Mouse (Mus musculus): Measurements from ENCODE around the gene Gm16181. TPM values are rescaled to one million over a fixed set of nuclear protein-coding genes. Genes with fewer than 3 reads are reported as not detected.
A peak's percentile ranks its signal among the peaks of the same experiment; 100 is the strongest.

Gene Gm16181
- polyA plus RNA-seq, 1 experiment from 2014 or later = 0.41 TPM

DNA sequence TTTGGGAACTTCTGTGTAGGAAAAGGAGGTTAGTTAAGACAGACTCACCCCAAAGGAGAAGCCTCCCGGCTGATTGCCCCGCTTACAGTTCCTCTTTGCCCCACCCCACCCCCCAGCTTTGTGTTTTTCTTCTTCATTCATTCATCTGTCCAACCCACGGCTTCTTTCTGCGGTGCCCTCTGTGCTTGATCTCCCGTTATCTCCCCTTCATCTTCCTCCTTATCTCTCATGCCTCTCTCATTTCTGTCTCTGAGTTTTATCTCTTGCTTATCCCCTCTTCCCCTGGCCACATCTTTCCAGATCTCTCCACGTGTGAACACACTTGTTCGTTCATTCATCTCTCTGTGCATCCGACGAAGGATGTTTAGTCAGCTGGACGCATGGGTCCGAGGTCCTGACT, 19.5 kb upstream of the Gm16181 start:
- peak overlapping the region; percentile 42 for H3K4me2 ChIP-seq (ENCODE audit: low read depth, low read length)
- H3K36me3 ChIP-seq (ENCODE audit: control insufficient read depth, insufficient read depth) = no peaks in the 10 kb centered on the region
- peaks cover 44% of the 10 kb centered on the region for H3K27me3 ChIP-seq (ENCODE audit: control insufficient read depth, insufficient read depth, low read length)
- no peak overlapping the region for H3K9ac ChIP-seq (ENCODE audit: low read length)
- 45% methylated on average over 11 of the region's 11 CpGs for WGBS
- no peaks in the 10 kb centered on the region for H3K9me3 ChIP-seq (replicated peaks; ENCODE audit: control insufficient read depth, low read length)
- 0 out of 2 replicates have a peak overlapping the region, but pooled peaks have one; percentile 13 for H3K27ac ChIP-seq (ENCODE audit: low read length)
- H3K4me1 ChIP-seq (ENCODE audit: control insufficient read depth, insufficient read depth, low read length) = peaks cover 6% of the 10 kb centered on the region; the same call in 1 of the 2 replicates
- H3K4me3 ChIP-seq (ENCODE audit: low read length) = peak overlapping the region; percentile 23
- ATAC-seq (replicated peaks; ENCODE audit: extremely low read depth, insufficient read depth, low FRiP score) = no peak

DNA sequence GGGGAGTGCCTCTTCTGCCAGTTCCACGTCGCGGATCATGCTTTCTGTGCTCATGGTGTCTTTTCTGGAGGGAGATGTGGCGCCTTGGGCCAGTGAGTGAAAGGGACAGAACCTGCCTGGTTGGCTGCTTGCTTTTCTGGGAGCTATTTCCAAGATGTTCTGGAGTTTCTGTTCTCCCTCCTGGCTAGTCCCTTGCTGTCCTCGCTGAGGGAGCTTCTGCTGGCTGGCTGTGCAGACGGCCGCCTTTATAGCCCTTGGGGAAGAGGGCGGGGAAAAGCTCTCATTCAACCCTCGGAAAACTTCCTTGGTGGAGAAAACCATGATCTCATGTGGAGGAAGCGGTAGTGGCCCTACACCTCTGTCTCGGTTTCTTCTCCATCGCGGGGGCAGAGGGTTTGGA, 18.8 kb upstream of the Gm16181 start, which contains the start of gene Tnf:
Tnf (minus strand) TSS at position 221 of the 400 bp plus-strand sequence.
- ATAC-seq (replicated peaks; ENCODE audit: extremely low read depth, insufficient read depth, low FRiP score) = no peak
- Histone ChIP-seq H3K9me3 (replicated peaks; ENCODE audit: control insufficient read depth, low read length) (no peaks in the 10 kb centered on the region), H3K4me1 (ENCODE audit: control insufficient read depth, insufficient read depth, low read length) (0 out of 2 replicates have a peak, but pooled peaks cover 4% of the 10 kb centered on the region), H3K4me3 (ENCODE audit: low read length) (peak within 1 kb of the TSS; percentile 23), H3K36me3 (ENCODE audit: control insufficient read depth, insufficient read depth) (no peaks in the 10 kb centered on the region), H3K4me2 (ENCODE audit: low read depth, low read length) (peak within 1 kb of the TSS; percentile 42), H3K27me3 (ENCODE audit: control insufficient read depth, insufficient read depth, low read length) (peaks cover 42% of the 10 kb centered on the region), H3K9ac (ENCODE audit: low read length) (0 out of 2 replicates have a peak within 1 kb of the TSS, but pooled peaks have one; percentile 14), H3K27ac (ENCODE audit: low read length) (peak within 1 kb of the TSS; percentile 26; the same call in 1 of the 2 replicates)
- WGBS = 25% methylated on average over 13 of the region's 13 CpGs

DNA sequence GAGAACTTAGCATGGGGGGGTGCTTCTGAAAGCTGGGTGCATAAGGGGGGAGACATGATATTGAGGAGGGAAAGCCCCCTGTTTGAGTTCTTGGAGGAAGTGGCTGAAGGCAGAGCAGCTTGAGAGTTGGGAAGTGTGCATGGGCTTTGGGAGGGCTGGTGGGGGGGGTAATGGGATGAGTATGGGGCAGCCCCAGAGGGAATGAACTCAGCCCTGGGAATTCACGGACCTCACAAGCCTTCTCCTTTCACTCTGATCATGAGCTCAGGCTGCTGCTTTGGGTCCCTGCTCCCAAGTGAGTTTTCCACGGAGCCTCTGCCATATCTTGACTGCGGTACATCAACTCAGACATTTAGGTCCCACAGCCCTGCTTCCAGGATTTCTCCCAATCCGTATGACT, 18.2 kb upstream of the Gm16181 start:
- peaks cover 39% of the 10 kb centered on the region for H3K27me3 ChIP-seq (ENCODE audit: control insufficient read depth, insufficient read depth, low read length)
- no peaks in the 10 kb centered on the region for H3K9me3 ChIP-seq (replicated peaks; ENCODE audit: control insufficient read depth, low read length)
- H3K9ac ChIP-seq (ENCODE audit: low read length) = no peak overlapping the region
- ATAC-seq (replicated peaks; ENCODE audit: extremely low read depth, insufficient read depth, low FRiP score) = no peak
- H3K27ac ChIP-seq (ENCODE audit: low read length) = no peak overlapping the region
- no peak overlapping the region for H3K4me2 ChIP-seq (ENCODE audit: low read depth, low read length)
- no peak overlapping the region for H3K4me3 ChIP-seq (ENCODE audit: low read length)
- 0 out of 2 replicates have a peak, but pooled peaks cover 4% of the 10 kb centered on the region for H3K4me1 ChIP-seq (ENCODE audit: control insufficient read depth, insufficient read depth, low read length)
- no peaks in the 10 kb centered on the region for H3K36me3 ChIP-seq (ENCODE audit: control insufficient read depth, insufficient read depth)
- 69% methylated on average over 4 of the region's 4 CpGs for WGBS

- Histone ChIP-seq H3K4me1 (ENCODE audit: control insufficient read depth, insufficient read depth, low read length) (0 out of 2 replicates have a peak, but pooled peaks cover 4% of the 10 kb centered on the region), H3K36me3 (ENCODE audit: control insufficient read depth, insufficient read depth) (no peaks in the 10 kb centered on the region), H3K9me3 (replicated peaks; ENCODE audit: control insufficient read depth, low read length) (no peaks in the 10 kb centered on the region), H3K4me2 (ENCODE audit: low read depth, low read length) (no peak within 1 kb of the TSS; the same call in 1 of the 2 replicates), H3K4me3 (ENCODE audit: low read length) (no peak within 1 kb of the TSS), H3K27me3 (ENCODE audit: control insufficient read depth, insufficient read depth, low read length) (peaks cover 36% of the 10 kb centered on the region), H3K9ac (ENCODE audit: low read length) (peak within 1 kb of the TSS; percentile 53), H3K27ac (ENCODE audit: low read length) (no peak within 1 kb of the TSS)
- 22% methylated on average over 20 of the region's 20 CpGs for WGBS
- peak; percentile 71; the same call in 1 of the 2 replicates for ATAC-seq (replicated peaks; ENCODE audit: extremely low read depth, insufficient read depth, low FRiP score)
These were observed 15.9 kb upstream of the Gm16181 start, which contains the start of gene Lta for GRCm38 (mm10) chr17:35204494-35205379. TSS of gene Lta (minus strand) at chr17:35205351.

DNA sequence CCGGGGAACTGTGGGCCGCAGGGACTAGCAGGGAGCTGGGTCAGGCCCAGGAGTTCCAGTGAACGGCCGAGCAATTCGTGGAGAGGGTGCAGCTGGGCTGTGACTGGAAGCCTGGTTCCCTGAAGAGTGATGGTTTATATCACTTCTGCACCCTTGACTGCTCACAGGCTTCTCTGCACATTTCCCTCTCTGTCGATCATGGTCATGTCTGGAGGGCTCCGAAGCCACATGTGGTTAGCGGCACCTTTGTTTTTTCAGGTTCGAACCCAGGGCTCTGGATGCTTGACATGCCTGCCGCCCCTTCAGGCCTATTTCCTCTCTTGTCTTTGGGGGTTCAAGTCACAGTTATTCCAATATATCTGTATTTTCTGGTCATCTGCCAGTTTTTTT, 15.3 kb upstream of the Gm16181 start:
- peak overlapping the region; percentile 53; the same call in 1 of the 2 replicates for H3K9ac ChIP-seq (ENCODE audit: low read length)
- H3K4me2 ChIP-seq (ENCODE audit: low read depth, low read length) = no peak overlapping the region; the same call in 1 of the 2 replicates
- ATAC-seq (replicated peaks; ENCODE audit: extremely low read depth, insufficient read depth, low FRiP score) = no peak
- H3K9me3 ChIP-seq (replicated peaks; ENCODE audit: control insufficient read depth, low read length) = no peaks in the 10 kb centered on the region
- no peaks in the 10 kb centered on the region for H3K36me3 ChIP-seq (ENCODE audit: control insufficient read depth, insufficient read depth)
- H3K27ac ChIP-seq (ENCODE audit: low read length) = no peak overlapping the region
- 48% methylated on average over 10 of the region's 10 CpGs for WGBS
- H3K4me1 ChIP-seq (ENCODE audit: control insufficient read depth, insufficient read depth, low read length) = 0 out of 2 replicates have a peak, but pooled peaks cover 4% of the 10 kb centered on the region
- peaks cover 33% of the 10 kb centered on the region for H3K27me3 ChIP-seq (ENCODE audit: control insufficient read depth, insufficient read depth, low read length)
- no peak overlapping the region for H3K4me3 ChIP-seq (ENCODE audit: low read length)

- peaks cover 7% of the 10 kb centered on the region for H3K27me3 ChIP-seq (ENCODE audit: control insufficient read depth, insufficient read depth, low read length)
These were observed 10.7 kb upstream of the Gm16181 start for GRCm38 (mm10) chr17:35209785-35210535.

DNA sequence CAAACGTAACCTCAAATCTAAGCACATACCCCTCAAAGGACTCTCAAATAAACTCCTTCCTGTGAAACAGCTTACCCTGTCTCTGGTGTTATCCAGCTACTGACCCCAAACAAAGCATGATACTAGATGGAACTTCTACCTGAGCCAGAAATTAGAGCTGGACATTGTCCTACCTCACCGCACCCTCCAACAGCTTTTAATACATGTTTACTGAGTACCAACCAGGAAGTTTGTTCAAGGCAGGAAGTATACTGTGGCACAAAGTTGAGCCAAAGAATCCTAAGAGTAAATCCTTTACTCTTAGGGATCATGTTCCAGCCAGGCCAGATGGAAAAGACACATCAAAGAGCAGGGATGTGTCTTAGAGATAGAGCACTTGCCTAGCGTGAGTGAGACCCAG, 10.0 kb upstream of the Gm16181 start:
- H3K4me3 ChIP-seq (ENCODE audit: low read length) = no peak overlapping the region
- H3K4me2 ChIP-seq (ENCODE audit: low read depth, low read length) = no peak overlapping the region
- H3K9me3 ChIP-seq (replicated peaks; ENCODE audit: control insufficient read depth, low read length) = no peaks in the 10 kb centered on the region
- no peaks in the 10 kb centered on the region for H3K4me1 ChIP-seq (ENCODE audit: control insufficient read depth, insufficient read depth, low read length)
- H3K27ac ChIP-seq (ENCODE audit: low read length) = no peak overlapping the region
- H3K27me3 ChIP-seq (ENCODE audit: control insufficient read depth, insufficient read depth, low read length) = 0 out of 2 replicates have a peak, but pooled peaks cover 2% of the 10 kb centered on the region
- no peak overlapping the region for H3K9ac ChIP-seq (ENCODE audit: low read length)
- 68% methylated on average over 3 of the region's 3 CpGs for WGBS
- H3K36me3 ChIP-seq (ENCODE audit: control insufficient read depth, insufficient read depth) = no peaks in the 10 kb centered on the region
- ATAC-seq (replicated peaks; ENCODE audit: extremely low read depth, insufficient read depth, low FRiP score) = no peak

More at GRCm38 (mm10) chr17:35209785-35210535, 10.7 kb upstream of the Gm16181 start:
- 64% methylated on average over 12 of the region's 12 CpGs for WGBS
- no peak overlapping the region for H3K4me2 ChIP-seq (ENCODE audit: low read depth, low read length)
- no peak overlapping the region for H3K27ac ChIP-seq (ENCODE audit: low read length)
- H3K4me3 ChIP-seq (ENCODE audit: low read length) = no peak overlapping the region
- H3K9ac ChIP-seq (ENCODE audit: low read length) = no peak overlapping the region
- no peaks in the 10 kb centered on the region for H3K9me3 ChIP-seq (replicated peaks; ENCODE audit: control insufficient read depth, low read length)
- H3K36me3 ChIP-seq (ENCODE audit: control insufficient read depth, insufficient read depth) = no peaks in the 10 kb centered on the region
- H3K4me1 ChIP-seq (ENCODE audit: control insufficient read depth, insufficient read depth, low read length) = no peaks in the 10 kb centered on the region
- no peak for ATAC-seq (replicated peaks; ENCODE audit: extremely low read depth, insufficient read depth, low FRiP score)

DNA sequence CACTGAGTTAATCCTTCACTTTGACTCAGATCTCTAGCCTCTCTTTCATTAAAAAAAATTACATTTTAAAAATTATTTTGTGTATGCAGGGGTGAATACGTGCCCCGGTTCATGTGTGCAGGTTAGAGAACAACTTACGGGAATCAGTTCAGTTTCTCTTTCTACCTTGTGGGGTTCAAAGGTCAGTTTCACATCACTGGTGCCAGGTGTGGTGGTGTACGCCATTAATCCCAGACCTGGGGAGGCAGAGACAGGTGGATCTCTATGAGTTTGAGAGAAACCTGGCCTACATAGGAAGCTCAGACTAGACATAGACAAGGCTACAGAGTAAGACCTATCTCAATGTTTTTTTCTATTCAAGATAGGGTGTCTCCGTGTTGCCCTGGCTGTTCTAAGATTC, 7.6 kb upstream of the Gm16181 start:
- Histone ChIP-seq H3K4me3 (ENCODE audit: low read length) (no peak overlapping the region), H3K27me3 (ENCODE audit: control insufficient read depth, insufficient read depth, low read length) (0 out of 2 replicates have a peak, but pooled peaks cover 2% of the 10 kb centered on the region), H3K9ac (ENCODE audit: low read length) (no peak overlapping the region), H3K36me3 (ENCODE audit: control insufficient read depth, insufficient read depth) (no peaks in the 10 kb centered on the region), H3K9me3 (replicated peaks; ENCODE audit: control insufficient read depth, low read length) (no peaks in the 10 kb centered on the region), H3K4me2 (ENCODE audit: low read depth, low read length) (no peak overlapping the region), H3K27ac (ENCODE audit: low read length) (no peak overlapping the region), H3K4me1 (ENCODE audit: control insufficient read depth, insufficient read depth, low read length) (no peaks in the 10 kb centered on the region)
- no peak for ATAC-seq (replicated peaks; ENCODE audit: extremely low read depth, insufficient read depth, low FRiP score)
- 88% methylated on average over 5 of the region's 5 CpGs for WGBS
